Mouse (Mus musculus) embryonic fibroblast, embryonic 13.5 days (primary cell): ENCODE data around the gene Hipk2. TPM values are rescaled to one million over a fixed set of nuclear protein-coding genes. Genes with fewer than 3 reads are reported as not detected.

ENCODE experiments used
- H3K27ac ChIP-seq: 2 replicates; pipeline ENCODE4 v1.5.1; 2012; ENCODE audit warnings: low read length, control low read depth, inconsistent platforms; ENCODE audit not compliant: insufficient read depth
- H3K4me1 ChIP-seq: 2 replicates; pipeline ENCODE4 v1.6.1; 2011; ENCODE audit warnings: low read length; ENCODE audit not compliant: control insufficient read depth, insufficient read depth
- H3K4me3 ChIP-seq: 2 replicates; pipeline ENCODE4 v1.5.1; 2011; ENCODE audit warnings: mild to moderate bottlenecking, control low read depth, low read length; ENCODE audit not compliant: insufficient read depth
- CTCF ChIP-seq: IDR thresholded peaks from 2 replicates; pipeline ENCODE4 v1.5.1; 2011; ENCODE audit warnings: mild to moderate bottlenecking, control low read depth, low read length, moderate library complexity, borderline replicate concordance; ENCODE audit not compliant: insufficient read depth
- POLR2A ChIP-seq: IDR thresholded peaks from 2 replicates; pipeline ENCODE4 v1.6.1; 2011; ENCODE audit warnings: low read depth, mild to moderate bottlenecking, control low read depth, low read length, moderate library complexity
- polyA plus RNA-seq: library from polyadenylated mRNA; stranded (reverse); fragments of >200 nt; gene quantifications from 2 replicates; pipeline ENCODE4 v1.2.4, GENCODE M21; 2011; ENCODE audit warnings: low read depth; ENCODE audit not compliant: missing spikeins, insufficient read length

Hipk2 gene
- polyA plus RNA-seq, 1 experiment: 33.1 TPM

- H3K4me1 ChIP-seq: peaks cover 10% of the 10 kb centered on the region; the same call in 1 of the 2 replicates
- no peak overlapping the region for H3K27ac ChIP-seq
- no peak overlapping the region for H3K4me3 ChIP-seq
- no peak for TF ChIP-seq CTCF
- no peak for TF ChIP-seq POLR2A
These were observed 86.6 kb downstream of the Hipk2 start for GRCm38 (mm10) chr6:38789221-38789810.

- Histone ChIP-seq H3K4me1 (peaks cover 10% of the 10 kb centered on the region; the same call in 1 of the 2 replicates), H3K27ac (peak overlapping the region; percentile 32; the same call in 1 of the 2 replicates), H3K4me3 (no peak overlapping the region)
- TF ChIP-seq CTCF (no peak), POLR2A (no peak)
These were observed 88.0 kb downstream of the Hipk2 start for GRCm38 (mm10) chr6:38787811-38788509.

GRCm38 (mm10) chr6:38787134-38787533 is 88.8 kb downstream of the Hipk2 start:
- no peak overlapping the region for H3K27ac ChIP-seq
- no peak for TF ChIP-seq POLR2A
- TF ChIP-seq CTCF: no peak
- H3K4me1 ChIP-seq: peaks cover 10% of the 10 kb centered on the region; the same call in 1 of the 2 replicates
- H3K4me3 ChIP-seq: no peak overlapping the region

- Histone ChIP-seq H3K4me3 (no peak overlapping the region), H3K27ac (no peak overlapping the region), H3K4me1 (peaks cover 10% of the 10 kb centered on the region; the same call in 1 of the 2 replicates)
- TF ChIP-seq POLR2A (no peak), CTCF (no peak)
These were observed 90.2 kb downstream of the Hipk2 start for GRCm38 (mm10) chr6:38785747-38786146.

GRCm38 (mm10) chr6:38779411-38779810 is 96.6 kb downstream of the Hipk2 start:
- H3K27ac ChIP-seq: no peak overlapping the region
- H3K4me3 ChIP-seq: no peak overlapping the region
- no peaks in the 10 kb centered on the region for H3K4me1 ChIP-seq
- TF ChIP-seq POLR2A (no peak), CTCF (no peak)

GRCm38 (mm10) chr6:38778887-38779286 is 97.1 kb downstream of the Hipk2 start:
- Histone ChIP-seq H3K4me1 (no peaks in the 10 kb centered on the region), H3K4me3 (no peak overlapping the region), H3K27ac (no peak overlapping the region)
- TF ChIP-seq POLR2A (no peak), CTCF (no peak)

- TF ChIP-seq CTCF: no peak
- no peak for TF ChIP-seq POLR2A
- Histone ChIP-seq H3K27ac (no peak overlapping the region), H3K4me3 (no peak overlapping the region), H3K4me1 (no peaks in the 10 kb centered on the region; the same call in 1 of the 2 replicates)
These were observed 99.9 kb downstream of the Hipk2 start for GRCm38 (mm10) chr6:38776000-38776584.

- H3K4me3 ChIP-seq: no peak overlapping the region
- no peaks in the 10 kb centered on the region; the same call in 1 of the 2 replicates for H3K4me1 ChIP-seq
- no peak overlapping the region for H3K27ac ChIP-seq
- TF ChIP-seq POLR2A: no peak
- no peak for TF ChIP-seq CTCF
These were observed 103.0 kb downstream of the Hipk2 start for GRCm38 (mm10) chr6:38772836-38773518.

- Histone ChIP-seq H3K4me1 (no peaks in the 10 kb centered on the region; the same call in 1 of the 2 replicates), H3K27ac (0 out of 2 replicates have a peak overlapping the region, but pooled peaks have one; percentile 30), H3K4me3 (no peak overlapping the region)
- no peak for TF ChIP-seq POLR2A
- no peak for TF ChIP-seq CTCF
These were observed 104.8 kb downstream of the Hipk2 start for GRCm38 (mm10) chr6:38771061-38771667.
